Mouse (Mus musculus) heart, embryonic 11.5 days (tissue): ENCODE data around the gene Gabpb2. TPM values are rescaled to one million over a fixed set of nuclear protein-coding genes. Genes with fewer than 3 reads are reported as not detected.

Experiments
- ATAC-seq: fragments of 200-750 bp; cut with Nextera tagmentation; replicated peaks from 2 replicates; pipeline ENCODE4 v1.8.0; 2017; ENCODE audit warnings: moderate library complexity; ENCODE audit not compliant: insufficient number of reproducible peaks, low FRiP score, low TSS enrichment
- H3K27ac ChIP-seq: fragments of 300-500 bp; sonication (generic); 2 replicates; pipeline ENCODE4 v1.5.1; 2014; ENCODE audit warnings: mild to moderate bottlenecking, low read depth, low read length
- H3K27me3 ChIP-seq: fragments of 300-500 bp; sonication (generic); 2 replicates; pipeline ENCODE4 v1.6.1; 2014; ENCODE audit warnings: mild to moderate bottlenecking, low read length, mixed read lengths; ENCODE audit not compliant: control insufficient read depth, insufficient read depth
- H3K36me3 ChIP-seq: fragments of 300-500 bp; sonication (generic); 2 replicates; pipeline ENCODE4 v1.6.1; 2014; ENCODE audit warnings: mild to moderate bottlenecking, low read length, moderate library complexity, mixed read lengths; ENCODE audit not compliant: control insufficient read depth, insufficient read depth
- H3K4me1 ChIP-seq: fragments of 300-500 bp; sonication (generic); 2 replicates; pipeline ENCODE4 v1.6.1; 2014; ENCODE audit warnings: low read length; ENCODE audit not compliant: control insufficient read depth, insufficient read depth
- H3K4me2 ChIP-seq: fragments of 300-500 bp; sonication (generic); 2 replicates; pipeline ENCODE4 v1.6.1; 2014; ENCODE audit warnings: mild to moderate bottlenecking, moderate library complexity
- H3K4me3 ChIP-seq: fragments of 300-500 bp; sonication (generic); 2 replicates; pipeline ENCODE4 v1.5.1; 2014; ENCODE audit warnings: low read depth, low read length
- H3K9ac ChIP-seq: fragments of 300-500 bp; sonication (generic); 2 replicates; pipeline ENCODE4 v1.6.1; 2014; ENCODE audit warnings: mild to moderate bottlenecking, low read depth, low read length, moderate library complexity
- H3K9me3 ChIP-seq: fragments of 300-500 bp; sonication (generic); replicated peaks from 2 replicates; pipeline ENCODE4 v1.6.1; 2016; ENCODE audit warnings: low read length; ENCODE audit not compliant: control insufficient read depth
- WGBS: fragments of 180-500 bp; shearing (Covaris S2); extraction: QIAGEN DNeasy Blood & Tissue Kit; methylation state at CpG from one replicate; pipeline ENCODE4 v1.1.7; 2014; ENCODE audit not compliant: insufficient replicate concordance; 5-methylcytosine and 5-hydroxymethylcytosine counted together
- polyA plus RNA-seq: library from polyadenylated mRNA; unstranded; fragments of >200 nt; fragmentation: Nextera tagmentation; extraction: Ambion mirVana; gene quantifications from 2 replicates; pipeline ENCODE4 v1.2.1, GENCODE M21; 2014

Gabpb2 gene
- polyA plus RNA-seq, 1 experiment from 2014 or later, result 7.2 TPM

GRCm38 (mm10) chr3:95186100-95186499, 31.6 kb downstream of the Gabpb2 start:
- WGBS, result 96% methylated on average over 2 of the region's 2 CpGs
- peaks cover 25% of the 10 kb centered on the region for H3K36me3 ChIP-seq

DNA sequence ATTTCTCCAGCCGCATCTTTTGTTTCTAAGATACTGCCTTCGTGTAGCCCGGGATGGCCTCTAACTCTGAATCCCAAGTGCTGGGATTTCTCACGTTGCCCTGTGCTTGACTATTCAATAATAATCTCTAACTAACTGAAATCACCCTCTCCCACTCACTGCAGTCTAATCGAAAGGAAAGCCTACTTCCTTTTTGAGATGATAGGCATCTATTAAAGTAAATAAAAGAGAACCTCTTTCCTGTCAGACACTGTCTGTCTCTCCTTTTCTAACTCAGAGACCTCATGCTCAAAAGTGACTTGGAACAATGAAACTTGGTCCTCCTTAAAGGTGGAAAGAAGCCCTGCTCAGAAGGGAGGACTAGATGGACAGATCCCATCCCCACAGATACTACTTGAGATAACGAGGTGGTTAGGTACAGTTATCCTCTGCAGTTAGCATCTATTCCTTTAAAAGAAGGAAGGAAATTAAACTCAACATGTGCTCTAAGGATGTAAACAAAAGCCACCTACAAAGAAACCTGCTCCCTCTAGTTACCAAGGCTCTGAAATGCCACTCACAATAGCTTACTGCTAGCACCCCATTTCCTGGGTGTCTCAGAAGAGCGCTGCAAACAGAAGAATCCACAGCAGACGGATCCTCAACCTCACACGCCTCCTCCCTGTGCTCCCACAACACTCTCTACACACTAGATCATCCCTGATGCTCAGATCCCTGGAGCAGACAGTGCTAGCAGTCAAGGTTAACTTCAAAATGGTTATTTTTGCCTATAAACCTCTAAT, 32.7 kb downstream of the Gabpb2 start:
- 83% methylated on average over 9 of the region's 9 CpGs for WGBS
- peaks cover 24% of the 10 kb centered on the region for H3K36me3 ChIP-seq
- H3K4me3 ChIP-seq, result no peak overlapping the region
- no peaks in the 10 kb centered on the region for H3K4me1 ChIP-seq
- no peak overlapping the region for H3K9ac ChIP-seq
- no peaks in the 10 kb centered on the region for H3K9me3 ChIP-seq
- no peaks in the 10 kb centered on the region for H3K27me3 ChIP-seq
- H3K4me2 ChIP-seq, result no peak overlapping the region
- ATAC-seq, result no peak
- no peak overlapping the region for H3K27ac ChIP-seq

More at GRCm38 (mm10) chr3:95186100-95186499, 31.6 kb downstream of the Gabpb2 start:
- Histone ChIP-seq H3K9ac (no peak overlapping the region), H3K4me2 (no peak overlapping the region), H3K27me3 (no peaks in the 10 kb centered on the region), H3K27ac (no peak overlapping the region), H3K9me3 (no peaks in the 10 kb centered on the region), H3K4me1 (no peaks in the 10 kb centered on the region), H3K4me3 (no peak overlapping the region)
- ATAC-seq, result no peak

DNA sequence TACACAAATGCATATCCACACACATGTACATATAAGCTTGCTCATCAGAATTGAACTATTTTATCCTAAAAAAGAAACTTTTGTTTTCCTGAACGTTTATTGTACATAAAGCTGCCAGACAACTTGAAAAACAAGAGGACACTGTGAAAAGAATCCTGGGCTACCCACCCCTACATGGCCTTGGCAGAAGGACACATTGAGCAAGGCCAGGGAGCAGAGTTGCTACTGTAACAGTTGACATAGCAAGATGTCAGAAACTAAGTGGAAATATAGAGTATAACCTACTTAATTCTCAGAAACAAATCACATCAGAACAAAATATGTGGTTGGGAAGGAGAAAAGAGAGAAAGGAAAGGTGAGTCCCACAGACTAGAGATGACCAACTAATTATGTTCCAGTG, 35.9 kb downstream of the Gabpb2 start:
- 42% methylated on average over 1 of the region's 1 CpGs for WGBS
- Histone ChIP-seq H3K36me3 (peaks cover 4% of the 10 kb centered on the region), H3K9ac (no peak overlapping the region), H3K27ac (no peak overlapping the region), H3K4me1 (no peaks in the 10 kb centered on the region), H3K27me3 (no peaks in the 10 kb centered on the region), H3K9me3 (no peaks in the 10 kb centered on the region), H3K4me3 (no peak overlapping the region), H3K4me2 (no peak overlapping the region)
- ATAC-seq, result no peak

DNA sequence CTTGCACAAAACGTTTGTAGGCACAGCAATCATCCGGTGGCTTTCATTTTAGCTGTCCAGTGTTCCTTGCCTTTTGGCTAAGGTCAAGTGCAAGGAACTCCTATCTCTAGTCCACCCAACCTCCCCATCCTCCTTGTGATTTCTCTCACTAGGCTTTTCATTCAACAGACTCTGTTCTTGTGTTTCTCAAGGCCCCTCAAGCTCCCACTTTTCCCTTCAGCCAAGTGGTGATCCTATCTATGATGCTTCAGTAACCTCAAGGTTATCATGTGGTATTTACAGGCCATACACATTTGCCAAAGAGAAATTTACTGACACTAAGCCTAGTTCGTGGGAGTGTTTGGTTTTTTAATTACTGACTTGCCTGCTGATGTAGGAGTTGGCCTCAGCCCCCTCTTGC, 37.8 kb downstream of the Gabpb2 start:
- Histone ChIP-seq H3K27me3 (no peaks in the 10 kb centered on the region), H3K27ac (no peak overlapping the region), H3K36me3 (no peaks in the 10 kb centered on the region; the same call in 1 of the 2 replicates), H3K4me3 (no peak overlapping the region), H3K4me1 (no peaks in the 10 kb centered on the region), H3K9me3 (no peaks in the 10 kb centered on the region), H3K9ac (no peak overlapping the region), H3K4me2 (no peak overlapping the region)
- 69% methylated on average over 3 of the region's 3 CpGs for WGBS
- ATAC-seq, result no peak

DNA sequence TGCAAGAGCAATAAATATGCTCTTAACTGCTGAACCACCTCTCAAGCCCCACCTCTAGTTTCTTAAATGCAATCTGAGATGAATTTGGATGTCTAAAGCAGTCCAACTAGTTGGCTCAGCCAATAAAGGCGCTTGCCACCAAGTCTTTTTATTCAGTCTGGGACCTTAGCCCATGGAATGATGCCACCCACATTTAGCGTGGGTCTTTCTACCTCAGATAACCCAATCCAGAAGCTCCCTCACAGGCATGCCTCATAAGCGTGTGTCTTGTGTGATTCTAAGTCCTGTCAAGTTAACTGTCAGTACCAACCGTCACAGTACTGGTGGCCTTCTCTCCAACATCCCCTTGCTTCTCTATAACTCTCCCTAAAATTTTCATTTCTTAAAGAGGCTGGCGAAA, 38.8 kb downstream of the Gabpb2 start:
- H3K36me3 ChIP-seq, result no peaks in the 10 kb centered on the region; the same call in 1 of the 2 replicates
- 78% methylated on average over 5 of the region's 5 CpGs for WGBS
- H3K27ac ChIP-seq, result no peak overlapping the region
- H3K9ac ChIP-seq, result no peak overlapping the region
- H3K4me1 ChIP-seq, result no peaks in the 10 kb centered on the region
- no peak overlapping the region for H3K4me3 ChIP-seq
- H3K9me3 ChIP-seq, result no peaks in the 10 kb centered on the region
- ATAC-seq, result no peak
- no peak overlapping the region for H3K4me2 ChIP-seq
- H3K27me3 ChIP-seq, result no peaks in the 10 kb centered on the region; the same call in 1 of the 2 replicates

DNA sequence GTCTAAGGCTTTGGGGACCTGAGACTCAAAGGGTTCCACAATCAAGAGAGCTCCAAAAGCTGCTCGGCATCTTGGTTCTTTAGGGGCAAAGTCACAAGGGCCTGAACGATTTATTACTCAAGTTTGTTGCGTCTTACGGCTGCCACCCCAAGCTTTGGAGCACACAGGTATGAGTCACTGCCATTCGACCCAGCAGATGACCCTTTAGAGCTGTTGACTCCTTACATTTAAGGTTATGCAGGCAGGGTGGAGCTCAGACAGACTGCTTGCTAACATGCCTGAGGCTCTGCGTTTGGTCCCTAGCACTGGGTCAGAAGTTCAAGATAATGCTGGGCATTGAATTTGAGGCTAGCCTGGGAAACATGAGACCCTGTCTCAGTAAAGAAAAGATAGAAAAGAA, 40.1 kb downstream of the Gabpb2 start:
- no peaks in the 10 kb centered on the region for H3K36me3 ChIP-seq
- H3K4me1 ChIP-seq, result no peaks in the 10 kb centered on the region
- ATAC-seq, result no peak
- peaks cover 10% of the 10 kb centered on the region for H3K27me3 ChIP-seq
- H3K27ac ChIP-seq, result no peak overlapping the region
- no peak overlapping the region for H3K9ac ChIP-seq
- H3K4me3 ChIP-seq, result no peak overlapping the region
- no peak overlapping the region for H3K4me2 ChIP-seq
- WGBS, result 70% methylated on average over 6 of the region's 6 CpGs
- H3K9me3 ChIP-seq, result no peaks in the 10 kb centered on the region

DNA sequence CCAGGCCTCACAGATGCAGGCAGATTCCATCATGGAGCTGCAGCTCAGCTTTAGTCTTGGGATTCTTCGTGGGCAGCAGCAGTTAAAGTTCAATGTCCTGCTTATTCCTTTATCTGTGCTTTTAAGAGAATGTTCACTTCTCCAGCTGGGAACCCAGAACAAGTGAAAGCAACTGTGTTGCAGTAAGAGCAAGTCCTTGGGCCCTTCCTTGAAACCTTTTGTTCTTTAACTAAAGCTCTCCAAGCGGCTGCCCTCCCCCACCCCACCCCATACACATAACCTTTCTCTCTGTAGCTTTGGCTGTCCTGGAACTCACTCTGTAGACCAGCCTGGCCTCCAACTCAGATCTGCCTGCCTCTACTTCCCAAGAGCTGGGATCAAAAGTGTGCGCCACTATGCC, 41.2 kb downstream of the Gabpb2 start:
- H3K27ac ChIP-seq, result no peak overlapping the region
- 58% methylated on average over 3 of the region's 3 CpGs for WGBS
- no peak overlapping the region for H3K4me2 ChIP-seq
- H3K4me3 ChIP-seq, result no peak overlapping the region
- H3K4me1 ChIP-seq, result no peaks in the 10 kb centered on the region
- H3K9me3 ChIP-seq, result no peaks in the 10 kb centered on the region
- H3K9ac ChIP-seq, result no peak overlapping the region
- peaks cover 21% of the 10 kb centered on the region for H3K27me3 ChIP-seq
- no peaks in the 10 kb centered on the region for H3K36me3 ChIP-seq
- no peak for ATAC-seq

GRCm38 (mm10) chr3:95174011-95174592, 43.6 kb downstream of the Gabpb2 start:
- Histone ChIP-seq H3K4me1 (no peaks in the 10 kb centered on the region; the same call in 1 of the 2 replicates), H3K27me3 (peaks cover 38% of the 10 kb centered on the region), H3K27ac (no peak overlapping the region), H3K9ac (no peak overlapping the region), H3K4me2 (peak overlapping the region; percentile 64), H3K9me3 (no peaks in the 10 kb centered on the region), H3K36me3 (peaks cover 4% of the 10 kb centered on the region; the same call in 1 of the 2 replicates), H3K4me3 (peak overlapping the region; percentile 21; the same call in 1 of the 2 replicates)
- WGBS, result 3% methylated on average over 16 of the region's 16 CpGs
- ATAC-seq, result no peak; the same call in 1 of the 2 replicates
